Mouse (Mus musculus) kidney, adult 2 months (tissue): ENCODE results near the gene Snx20.

Source experiments
- CTCF ChIP-seq: fragments of 200-500 bp; conservative IDR thresholded peaks from 2 replicates; pipeline ENCODE4 v1.5.1; 2011; ENCODE audit warnings: low read depth, mild to moderate bottlenecking, control low read depth, low read length, moderate library complexity, mixed read lengths; ENCODE audit not compliant: insufficient read depth, insufficient read length
- POLR2A ChIP-seq: fragments of 200-500 bp; IDR thresholded peaks from one replicate; pipeline ENCODE4 v1.6.1; 2011; ENCODE audit warnings: low read depth, low read length, control low read depth

GRCm38 (mm10) chr8:88603446-88603989 lies 32.4 kb downstream of the Snx20 start:
- TF ChIP-seq CTCF (no peak), POLR2A (no peak)
